Mouse (Mus musculus) thymus, adult 2 months (tissue): ENCODE measurements around the gene Zfp825. TPM values are rescaled to one million over a fixed set of nuclear protein-coding genes. Genes with fewer than 3 reads are reported as not detected.
"Not testable (repeated sequence)": the region's sequence is repeated elsewhere in the genome, so short reads cannot be mapped to it uniquely, and the experiment has no call there.

ENCODE experiments used
- DNase-seq: peaks from one replicate; pipeline ENCODE4 v3.0.0; 2021
- H3K27ac ChIP-seq: fragments of 200-500 bp; 2 replicates; pipeline ENCODE4 v1.5.1; 2012; ENCODE audit warnings: low read length, control low read depth; ENCODE audit not compliant: control insufficient read depth, insufficient read depth
- H3K27me3 ChIP-seq: fragments of 200-500 bp; 2 replicates; pipeline ENCODE4 v1.6.1; 2012; ENCODE audit warnings: mild to moderate bottlenecking, low read length, moderate library complexity, mixed read lengths; ENCODE audit not compliant: control insufficient read depth, insufficient read depth
- H3K36me3 ChIP-seq: fragments of 200-500 bp; 2 replicates; pipeline ENCODE4 v1.6.1; 2012; ENCODE audit warnings: mild to moderate bottlenecking, low read length, moderate library complexity; ENCODE audit not compliant: control insufficient read depth, insufficient read depth
- H3K4me1 ChIP-seq: fragments of 200-500 bp; replicated peaks from 2 replicates; pipeline ENCODE4 v1.6.1; 2012; ENCODE audit warnings: low read length; ENCODE audit not compliant: control insufficient read depth, insufficient read depth
- H3K4me3 ChIP-seq: fragments of 200-500 bp; 2 replicates; pipeline ENCODE4 v1.5.1; 2012; ENCODE audit warnings: mild to moderate bottlenecking, low read length, control low read depth, moderate library complexity; ENCODE audit not compliant: control insufficient read depth, insufficient read depth
- CTCF ChIP-seq: fragments of 200-500 bp; IDR thresholded peaks from 2 replicates; pipeline ENCODE4 v1.5.1; 2012; ENCODE audit warnings: mild to moderate bottlenecking, control low read depth, low read length, moderate library complexity, borderline replicate concordance; ENCODE audit not compliant: control insufficient read depth, poor library complexity, insufficient read depth; ENCODE audit errors: extremely low read depth
- POLR2A ChIP-seq: fragments of 200-500 bp; IDR thresholded peaks from 2 replicates; pipeline ENCODE4 v1.6.1; 2012; ENCODE audit warnings: mild to moderate bottlenecking, low read length, control low read depth, moderate library complexity; ENCODE audit not compliant: control insufficient read depth, poor library complexity, insufficient read depth; ENCODE audit errors: extremely low read depth
- WGBS: fragments of 180-500 bp; shearing (Covaris S2); methylation state at CpG from one replicate; pipeline ENCODE4 v1.1.7; 2018; 5-methylcytosine and 5-hydroxymethylcytosine counted together
- polyA plus RNA-seq: library from polyadenylated mRNA; depleted of rRNA; stranded (reverse); fragments of >200 nt; gene quantifications from 2 replicates; pipeline ENCODE4 v1.2.3, GENCODE M21; 2012

Gene Zfp825
- polyA plus RNA-seq, 1 experiment: 0.98 TPM

GRCm38 (mm10) chr13:74522481-74523237, 28.9 kb upstream of the Zfp825 start:
- Histone ChIP-seq H3K36me3 (no peaks in the 10 kb centered on the region), H3K4me1 (peaks cover 10% of the 10 kb centered on the region), H3K27ac (peak overlapping the region; percentile 99), H3K4me3 (peak overlapping the region; percentile 96), H3K27me3 (no peaks in the 10 kb centered on the region)
- peak; percentile 84 for DNase-seq
- WGBS: 3% methylated on average over 15 of the region's 15 CpGs
- TF ChIP-seq POLR2A: peak; percentile 75
- no peak for TF ChIP-seq CTCF

GRCm38 (mm10) chr13:74522141-74522480, 28.3 kb upstream of the Zfp825 start:
- peak overlapping the region; percentile 91 for H3K27ac ChIP-seq
- 0% methylated on average over 3 of the region's 3 CpGs for WGBS

GRCm38 (mm10) chr13:74507981-74508380, 14.2 kb upstream of the Zfp825 start:
- not testable (repeated sequence) for H3K4me3 ChIP-seq, H3K27ac ChIP-seq, H3K4me1 ChIP-seq, H3K36me3 ChIP-seq, DNase-seq, H3K27me3 ChIP-seq
- 95% methylated on average over 6 of the region's 6 CpGs for WGBS

More at GRCm38 (mm10) chr13:74522141-74522480, 28.3 kb upstream of the Zfp825 start:
- H3K36me3 ChIP-seq, DNase-seq, H3K27me3 ChIP-seq: not testable (repeated sequence)
- H3K4me3 ChIP-seq: peak overlapping the region; percentile 96
- peaks cover 10% of the 10 kb centered on the region for H3K4me1 ChIP-seq

GRCm38 (mm10) chr13:74502851-74503250, 9.1 kb upstream of the Zfp825 start:
- not testable (repeated sequence) for H3K4me1 ChIP-seq, H3K36me3 ChIP-seq, DNase-seq, H3K27ac ChIP-seq, H3K4me3 ChIP-seq, H3K27me3 ChIP-seq
- 87% methylated on average over 1 of the region's 1 CpGs for WGBS

GRCm38 (mm10) chr13:74499696-74500095, 5.9 kb upstream of the Zfp825 start:
- not testable (repeated sequence) for H3K36me3 ChIP-seq, H3K27ac ChIP-seq, H3K4me3 ChIP-seq, H3K27me3 ChIP-seq, H3K4me1 ChIP-seq, DNase-seq
- 85% methylated on average over 1 of the region's 1 CpGs for WGBS

GRCm38 (mm10) chr13:74484326-74484725, 9.5 kb downstream of the Zfp825 start:
- H3K27me3 ChIP-seq, DNase-seq, H3K27ac ChIP-seq, H3K4me3 ChIP-seq, H3K36me3 ChIP-seq, H3K4me1 ChIP-seq: not testable (repeated sequence)
- 89% methylated on average over 3 of the region's 3 CpGs for WGBS

- H3K27me3 ChIP-seq, DNase-seq, H3K4me1 ChIP-seq, H3K36me3 ChIP-seq, H3K27ac ChIP-seq, H3K4me3 ChIP-seq: not testable (repeated sequence)
- WGBS: 53% methylated on average over 2 of the region's 2 CpGs
Observed at GRCm38 (mm10) chr13:74471468-74471867, 22.3 kb downstream of the Zfp825 start.
